Mouse (Mus musculus) heart, adult 8-10 months (tissue): ENCODE measurements around the gene Gm9922. TPM values are rescaled to one million over a fixed set of nuclear protein-coding genes. Genes with fewer than 3 reads are reported as not detected.

Experiments used
- DNase-seq: peaks from one replicate; pipeline ENCODE4 v3.0.0; 2022; ENCODE audit warnings: low spot score
- total RNA-seq, 4 experiments: library from RNA; stranded (reverse); gene quantifications; 2 replicates each; pipeline ENCODE4 v1.2.4; 2022

Gene Gm9922
- 1 to 10 TPM in 1 of 4 experiments, under 1 TPM in 2, not detected in 1; 0.72 to 2.0 (median 0.98) TPM for total RNA-seq

- peak; percentile 80 for DNase-seq
These were observed at the start of gene Gm9922, which contains the start of gene Lmo7 for GRCm38 (mm10) chr14:101729237-101729971. Gm9922 (minus strand) TSS chr14:101729814. Lmo7 (plus strand) TSS chr14:101729957.

GRCm38 (mm10) chr14:101778426-101778825 is 48.8 kb upstream of the Gm9922 start:
- no peak for DNase-seq

GRCm38 (mm10) chr14:101777129-101777493 is 47.5 kb upstream of the Gm9922 start:
- no peak for DNase-seq

- DNase-seq = no peak
These were observed 46.9 kb upstream of the Gm9922 start for GRCm38 (mm10) chr14:101776296-101777128.

GRCm38 (mm10) chr14:101774631-101775030 is 45.0 kb upstream of the Gm9922 start:
- DNase-seq = peak; percentile 19

- DNase-seq = no peak
These were observed 42.1 kb upstream of the Gm9922 start for GRCm38 (mm10) chr14:101771756-101772155.

GRCm38 (mm10) chr14:101771336-101771735 is 41.7 kb upstream of the Gm9922 start:
- no peak for DNase-seq

GRCm38 (mm10) chr14:101763762-101764295 is 34.2 kb upstream of the Gm9922 start:
- no peak for DNase-seq

GRCm38 (mm10) chr14:101762267-101762666 is 32.7 kb upstream of the Gm9922 start:
- no peak for DNase-seq

- no peak for DNase-seq
These were observed 25.8 kb upstream of the Gm9922 start for GRCm38 (mm10) chr14:101755425-101755824.

- no peak for DNase-seq
These were observed 21.3 kb upstream of the Gm9922 start for GRCm38 (mm10) chr14:101750910-101751309.

- no peak for DNase-seq
These were observed 18.8 kb upstream of the Gm9922 start for GRCm38 (mm10) chr14:101748436-101748835.

GRCm38 (mm10) chr14:101747811-101748210 is 18.2 kb upstream of the Gm9922 start:
- DNase-seq = no peak

GRCm38 (mm10) chr14:101746635-101747034 is 17.0 kb upstream of the Gm9922 start:
- DNase-seq = no peak

GRCm38 (mm10) chr14:101737501-101737900 is 7.9 kb upstream of the Gm9922 start:
- DNase-seq = no peak

GRCm38 (mm10) chr14:101733542-101734303 is 4.1 kb upstream of the Gm9922 start:
- DNase-seq = no peak

GRCm38 (mm10) chr14:101729972-101730692 is 518 bp upstream of the Gm9922 start:
- peak; percentile 7 for DNase-seq

GRCm38 (mm10) chr14:101714414-101714813 is 15.2 kb downstream of the Gm9922 start:
- no peak for DNase-seq

GRCm38 (mm10) chr14:101707088-101707487 is 22.5 kb downstream of the Gm9922 start:
- no peak for DNase-seq

- DNase-seq = no peak
These were observed 25.1 kb downstream of the Gm9922 start for GRCm38 (mm10) chr14:101704479-101704878.

- peak; percentile 50 for DNase-seq
These were observed 41.2 kb downstream of the Gm9922 start for GRCm38 (mm10) chr14:101688406-101688805.
